Mouse (Mus musculus) midbrain, postnatal 0 days (tissue): ENCODE measurements around the gene Osgin1. TPM values are rescaled to one million over a fixed set of nuclear protein-coding genes. Genes with fewer than 3 reads are reported as not detected.

Experiments used
- ATAC-seq: fragments of 200-750 bp; cut with Nextera tagmentation; 2 replicates; pipeline ENCODE4 v1.8.0; 2017; ENCODE audit warnings: moderate number of reproducible peaks, mild to moderate bottlenecking, moderate TSS enrichment, moderate library complexity; ENCODE audit not compliant: low FRiP score
- DNase-seq: peaks from one replicate; pipeline ENCODE4 v3.0.0-alpha.2; 2015; ENCODE audit warnings: low spot score
- H3K27ac ChIP-seq: fragments of 300-500 bp; sonication (generic); 2 replicates; pipeline ENCODE4 v1.5.1; 2014; ENCODE audit warnings: low read depth, mild to moderate bottlenecking, low read length, mixed read lengths
- H3K27me3 ChIP-seq: fragments of 300-500 bp; sonication (generic); 2 replicates; pipeline ENCODE4 v1.6.1; 2014; ENCODE audit warnings: low read length, control low read depth, mixed read lengths; ENCODE audit not compliant: insufficient read depth
- H3K36me3 ChIP-seq: fragments of 300-500 bp; sonication (generic); 2 replicates; pipeline ENCODE4 v1.6.1; 2014; ENCODE audit warnings: low read length, control low read depth, mixed read lengths; ENCODE audit not compliant: insufficient read depth
- H3K4me1 ChIP-seq: fragments of 300-500 bp; sonication (generic); 2 replicates; pipeline ENCODE4 v1.6.1; 2014; ENCODE audit warnings: mild to moderate bottlenecking, control low read depth, antibody characterized with exemption, low read length, mixed read lengths; ENCODE audit not compliant: insufficient read depth
- H3K4me2 ChIP-seq: fragments of 300-500 bp; sonication (generic); 2 replicates; pipeline ENCODE4 v1.6.1; 2014; ENCODE audit warnings: low read depth, mild to moderate bottlenecking, low read length, mixed read lengths; ENCODE audit not compliant: poor library complexity, severe bottlenecking
- H3K4me3 ChIP-seq: fragments of 300-500 bp; sonication (generic); 2 replicates; pipeline ENCODE4 v1.5.1; 2014; ENCODE audit warnings: low read depth, mild to moderate bottlenecking, low read length, moderate library complexity
- H3K9ac ChIP-seq: fragments of 300-500 bp; sonication (generic); replicated peaks from 2 replicates; pipeline ENCODE4 v1.6.1; 2014; ENCODE audit warnings: mild to moderate bottlenecking, low read length, moderate library complexity, mixed read lengths; ENCODE audit not compliant: poor library complexity, severe bottlenecking
- H3K9me3 ChIP-seq: fragments of 300-500 bp; sonication (generic); 2 replicates; pipeline ENCODE4 v1.6.1; 2016; ENCODE audit warnings: low read length, control low read depth
- CTCF ChIP-seq: IDR thresholded peaks from 2 replicates; pipeline ENCODE4 v1.5.1; 2016; ENCODE audit warnings: antibody characterized with exemption, mild to moderate bottlenecking
- WGBS: fragments of 180-500 bp; shearing (Covaris S2); extraction: QIAGEN DNeasy Blood & Tissue Kit; methylation state at CpG from one replicate; pipeline ENCODE4 v1.1.7; 2014; 5-methylcytosine and 5-hydroxymethylcytosine counted together
- polyA plus RNA-seq: library from polyadenylated mRNA; unstranded; fragments of >200 nt; fragmentation: Nextera tagmentation; extraction: Ambion mirVana; gene quantifications from 2 replicates; pipeline ENCODE4 v1.2.1, GENCODE M21; 2015
- total RNA-seq: library from RNA; depleted of rRNA; stranded (reverse); fragments of >200 nt; gene quantifications from 2 replicates; pipeline ENCODE4 v1.2.3, GENCODE M21; 2014

Gene Osgin1
- total and polyA plus RNA-seq, 2 experiments from 2014 or later, result 0.15 TPM; not detected in 1

DNA sequence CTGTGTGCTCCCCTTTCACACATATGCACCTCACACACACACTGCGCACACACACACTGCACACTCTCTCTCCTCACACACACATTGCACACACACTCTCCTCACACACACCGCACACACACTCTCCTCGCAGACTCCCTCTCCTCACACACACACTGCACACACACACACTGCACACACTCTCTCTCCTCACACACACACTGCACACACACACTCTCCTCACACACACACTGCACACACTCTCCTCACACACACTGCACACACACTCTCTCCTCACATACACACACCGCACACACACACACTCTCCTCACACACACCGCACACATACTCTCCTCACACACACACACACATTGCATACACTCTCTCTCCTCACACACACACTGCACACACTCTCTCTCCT is 29.3 kb upstream of the Osgin1 start:
- DNase-seq (no peak), ATAC-seq (no peak)
- Histone ChIP-seq H3K9ac (no peak overlapping the region), H3K9me3 (no peaks in the 10 kb centered on the region), H3K27ac (no peak overlapping the region), H3K4me3 (no peak overlapping the region), H3K36me3 (peaks cover 46% of the 10 kb centered on the region), H3K4me1 (no peaks in the 10 kb centered on the region), H3K4me2 (no peak overlapping the region), H3K27me3 (no peaks in the 10 kb centered on the region)
- 97% methylated on average over 5 of the region's 5 CpGs for WGBS
- no peak for TF ChIP-seq CTCF

DNA sequence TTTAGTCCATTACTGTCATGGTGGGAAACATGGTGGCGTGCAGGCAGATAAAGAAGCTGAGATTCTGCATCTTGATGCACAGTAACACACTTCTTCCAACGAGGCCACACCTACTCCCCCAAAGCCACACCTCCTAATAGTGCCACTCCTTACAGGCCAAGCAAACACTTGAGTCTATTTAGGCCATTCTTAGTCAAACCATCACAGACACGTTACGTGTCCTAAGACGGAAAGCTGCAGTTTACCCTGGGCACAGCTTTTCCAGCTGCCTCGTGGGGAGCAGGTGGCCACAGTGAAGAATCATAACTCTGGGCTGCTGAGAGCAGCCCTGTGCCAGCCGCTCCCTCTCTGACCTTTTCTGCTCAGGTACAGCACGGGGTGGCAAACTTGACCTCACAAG is 25.6 kb upstream of the Osgin1 start:
- Histone ChIP-seq H3K4me3 (no peak overlapping the region), H3K9ac (no peak overlapping the region), H3K4me1 (no peaks in the 10 kb centered on the region), H3K4me2 (no peak overlapping the region), H3K36me3 (peaks cover 45% of the 10 kb centered on the region), H3K9me3 (no peaks in the 10 kb centered on the region), H3K27ac (no peak overlapping the region), H3K27me3 (no peaks in the 10 kb centered on the region)
- no peak for ATAC-seq
- no peak for TF ChIP-seq CTCF
- DNase-seq, result no peak
- 89% methylated on average over 8 of the region's 8 CpGs for WGBS

DNA sequence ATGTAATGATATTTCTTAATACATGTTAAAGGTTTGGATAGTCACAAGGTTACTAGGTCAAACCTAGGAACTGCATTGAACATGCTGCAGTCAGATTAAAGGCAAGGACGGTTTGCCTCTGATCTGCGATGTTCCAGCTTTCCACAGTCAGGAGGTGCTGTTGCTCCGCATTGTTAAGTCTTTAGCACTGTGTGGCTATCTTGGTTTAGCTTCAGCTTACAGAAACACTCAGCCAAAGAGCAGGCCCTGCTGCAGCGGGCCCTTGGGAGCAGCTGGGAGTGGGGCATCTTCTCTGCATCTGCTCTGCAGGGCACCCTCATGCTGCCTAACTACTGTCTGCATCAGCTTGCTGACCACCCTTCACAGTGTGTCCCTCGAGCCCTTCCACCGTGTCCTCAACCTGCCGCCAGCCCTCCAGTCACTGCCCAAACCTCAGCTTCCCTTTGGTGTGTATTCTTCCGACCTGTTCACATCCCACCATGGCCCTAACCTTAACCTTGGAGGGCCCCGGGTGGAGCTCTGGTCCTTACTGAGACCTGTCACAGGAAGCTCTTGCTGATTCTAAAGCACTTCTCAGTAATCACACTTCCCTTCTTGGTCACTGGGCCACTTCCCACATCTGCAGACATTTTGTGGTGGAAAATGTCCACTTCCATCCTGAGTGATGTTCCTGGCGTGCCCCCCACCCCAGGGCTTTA is 21.7 kb upstream of the Osgin1 start:
- TF ChIP-seq CTCF, result peak; percentile 47
- 55% methylated on average over 10 of the region's 10 CpGs for WGBS
- Histone ChIP-seq H3K9ac (no peak overlapping the region), H3K4me2 (no peak overlapping the region), H3K27me3 (no peaks in the 10 kb centered on the region), H3K27ac (no peak overlapping the region), H3K9me3 (no peaks in the 10 kb centered on the region), H3K4me3 (no peak overlapping the region), H3K36me3 (peaks cover 40% of the 10 kb centered on the region), H3K4me1 (no peaks in the 10 kb centered on the region)
- ATAC-seq (no peak), DNase-seq (no peak)

DNA sequence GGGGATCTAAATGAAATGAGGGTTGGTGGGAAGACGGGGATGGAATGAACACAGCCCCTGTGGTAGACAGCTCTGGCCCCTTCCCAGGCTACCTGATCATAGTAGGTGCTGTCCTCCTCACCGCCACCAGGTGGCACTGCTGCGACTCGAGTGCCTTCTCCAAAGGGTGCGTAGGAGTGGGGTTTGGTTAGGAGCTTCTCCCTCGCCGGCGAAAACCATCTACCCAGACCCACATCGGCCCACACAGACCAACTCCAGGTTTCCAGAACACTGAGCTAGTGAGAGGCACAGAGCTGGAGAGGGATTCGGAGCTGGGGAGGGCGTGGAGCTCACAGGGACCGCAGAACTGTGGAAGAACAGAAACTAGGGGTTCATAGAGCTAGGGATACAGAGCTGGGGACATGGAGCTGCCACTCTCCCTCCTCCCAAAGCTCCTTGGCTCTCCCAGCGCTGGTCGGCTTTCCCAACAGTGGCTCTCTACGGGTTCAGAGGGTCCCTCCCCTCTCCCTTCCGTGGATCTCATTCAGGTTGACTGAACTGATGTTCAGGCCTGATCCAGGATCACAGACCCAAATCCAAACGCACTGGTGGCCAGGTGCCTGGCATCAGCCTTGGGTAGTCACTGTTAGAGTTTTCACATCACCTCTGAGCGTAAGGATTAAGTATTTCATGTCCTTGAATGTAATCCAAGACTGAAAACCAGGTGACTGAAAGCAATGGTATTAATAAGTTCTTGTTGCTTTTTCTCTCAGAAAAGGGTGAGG is 21.0 kb upstream of the Osgin1 start:
- H3K9ac ChIP-seq, result no peak overlapping the region
- ATAC-seq, result peak; percentile 72

GRCm38 (mm10) chr8:119413605-119414004 is 20.3 kb upstream of the Osgin1 start:
- ATAC-seq, result no peak
- TF ChIP-seq CTCF, result no peak

More for the DNA sequence above, 21.0 kb upstream of the Osgin1 start:
- Histone ChIP-seq H3K36me3 (peaks cover 33% of the 10 kb centered on the region), H3K4me1 (no peaks in the 10 kb centered on the region), H3K4me3 (no peak overlapping the region), H3K27ac (no peak overlapping the region), H3K27me3 (no peaks in the 10 kb centered on the region), H3K4me2 (peak overlapping the region; percentile 30; the same call in 1 of the 2 replicates), H3K9me3 (no peaks in the 10 kb centered on the region)
- peak; percentile 97 for TF ChIP-seq CTCF
- DNase-seq, result peak; percentile 76
- WGBS, result 10% methylated on average over 18 of the region's 18 CpGs

DNA sequence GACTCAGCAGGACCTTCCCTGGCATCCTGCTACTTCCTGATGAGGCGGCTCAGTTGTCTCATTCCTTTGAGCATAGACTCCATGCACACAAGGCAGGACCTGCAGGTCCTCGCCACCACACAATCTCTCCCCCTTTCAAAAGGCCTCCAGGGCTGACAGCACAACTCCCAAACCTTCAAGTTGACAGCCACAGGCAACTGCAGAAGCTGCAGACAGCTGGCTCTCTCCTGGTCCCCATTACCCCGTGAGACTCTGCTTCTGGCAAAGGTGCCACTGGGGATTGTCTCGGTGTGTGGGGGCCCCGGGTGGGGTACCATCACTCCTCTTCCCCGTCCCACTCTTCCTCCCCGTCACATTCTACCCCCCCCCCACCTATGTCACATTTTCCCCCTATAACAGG is 13.6 kb upstream of the Osgin1 start:
- TF ChIP-seq CTCF, result no peak
- Histone ChIP-seq H3K9me3 (no peaks in the 10 kb centered on the region), H3K4me1 (no peaks in the 10 kb centered on the region), H3K9ac (no peak overlapping the region), H3K36me3 (no peaks in the 10 kb centered on the region), H3K4me3 (no peak overlapping the region), H3K4me2 (no peak overlapping the region), H3K27me3 (no peaks in the 10 kb centered on the region), H3K27ac (no peak overlapping the region)
- DNase-seq (no peak), ATAC-seq (no peak)
- 68% methylated on average over 7 of the region's 7 CpGs for WGBS

More at GRCm38 (mm10) chr8:119413605-119414004, 20.3 kb upstream of the Osgin1 start:
- no peak overlapping the region for H3K27ac ChIP-seq
- no peak overlapping the region for H3K9ac ChIP-seq
- no peaks in the 10 kb centered on the region for H3K27me3 ChIP-seq
- H3K9me3 ChIP-seq, result no peaks in the 10 kb centered on the region
- no peak overlapping the region for H3K4me3 ChIP-seq
- no peak for DNase-seq
- H3K4me1 ChIP-seq, result no peaks in the 10 kb centered on the region
- H3K4me2 ChIP-seq, result no peak overlapping the region
- H3K36me3 ChIP-seq, result peaks cover 26% of the 10 kb centered on the region
- 80% methylated on average over 10 of the region's 10 CpGs for WGBS
